Mouse (Mus musculus) lung, embryonic 16.5 days (tissue): ENCODE data around the gene Lipn. TPM values are rescaled to one million over a fixed set of nuclear protein-coding genes. Genes with fewer than 3 reads are reported as not detected.

Experiments
- ATAC-seq: fragments of 200-750 bp; cut with Nextera tagmentation; 2 replicates; pipeline ENCODE4 v1.8.0; 2017; ENCODE audit warnings: low read depth, mild to moderate bottlenecking, moderate library complexity
- H3K27ac ChIP-seq: fragments of 300-500 bp; sonication (generic); 2 replicates; pipeline ENCODE4 v1.5.1; 2014; ENCODE audit warnings: mild to moderate bottlenecking, control low read depth, low read length
- H3K27me3 ChIP-seq: fragments of 300-500 bp; sonication (generic); 2 replicates; pipeline ENCODE4 v1.6.1; 2014; ENCODE audit warnings: low read depth, low read length, mixed read lengths; ENCODE audit not compliant: control insufficient read depth, insufficient read depth
- H3K36me3 ChIP-seq: fragments of 300-500 bp; sonication (generic); 2 replicates; pipeline ENCODE4 v1.6.1; 2014; ENCODE audit warnings: low read length; ENCODE audit not compliant: control insufficient read depth, insufficient read depth
- H3K4me1 ChIP-seq: fragments of 300-500 bp; sonication (generic); replicated peaks from 2 replicates; pipeline ENCODE4 v1.6.1; 2014; ENCODE audit warnings: low read length, mixed read lengths; ENCODE audit not compliant: control insufficient read depth, insufficient read depth
- H3K4me2 ChIP-seq: fragments of 300-500 bp; sonication (generic); 2 replicates; pipeline ENCODE4 v1.6.1; 2014; ENCODE audit warnings: low read depth, low read length, control low read depth
- H3K4me3 ChIP-seq: fragments of 300-500 bp; sonication (generic); 2 replicates; pipeline ENCODE4 v1.5.1; 2014; ENCODE audit warnings: mild to moderate bottlenecking, low read length, control low read depth
- H3K9ac ChIP-seq: fragments of 300-500 bp; sonication (generic); 2 replicates; pipeline ENCODE4 v1.6.1; 2014; ENCODE audit warnings: low read length, control low read depth
- H3K9me3 ChIP-seq: fragments of 300-500 bp; sonication (generic); 2 replicates; pipeline ENCODE4 v1.6.1; 2016; ENCODE audit warnings: low read length; ENCODE audit not compliant: control insufficient read depth
- WGBS: fragments of 180-500 bp; shearing (Covaris S2); extraction: QIAGEN DNeasy Blood & Tissue Kit; methylation state at CpG from one replicate; pipeline ENCODE4 v1.1.7; 2014; 5-methylcytosine and 5-hydroxymethylcytosine counted together
- polyA plus RNA-seq: library from polyadenylated mRNA; unstranded; fragments of >200 nt; fragmentation: Nextera tagmentation; extraction: Ambion mirVana; gene quantifications from 2 replicates; pipeline ENCODE4 v1.2.1, GENCODE M21; 2015

The Lipn gene
- not detected in 2 replicates for polyA plus RNA-seq

DNA sequence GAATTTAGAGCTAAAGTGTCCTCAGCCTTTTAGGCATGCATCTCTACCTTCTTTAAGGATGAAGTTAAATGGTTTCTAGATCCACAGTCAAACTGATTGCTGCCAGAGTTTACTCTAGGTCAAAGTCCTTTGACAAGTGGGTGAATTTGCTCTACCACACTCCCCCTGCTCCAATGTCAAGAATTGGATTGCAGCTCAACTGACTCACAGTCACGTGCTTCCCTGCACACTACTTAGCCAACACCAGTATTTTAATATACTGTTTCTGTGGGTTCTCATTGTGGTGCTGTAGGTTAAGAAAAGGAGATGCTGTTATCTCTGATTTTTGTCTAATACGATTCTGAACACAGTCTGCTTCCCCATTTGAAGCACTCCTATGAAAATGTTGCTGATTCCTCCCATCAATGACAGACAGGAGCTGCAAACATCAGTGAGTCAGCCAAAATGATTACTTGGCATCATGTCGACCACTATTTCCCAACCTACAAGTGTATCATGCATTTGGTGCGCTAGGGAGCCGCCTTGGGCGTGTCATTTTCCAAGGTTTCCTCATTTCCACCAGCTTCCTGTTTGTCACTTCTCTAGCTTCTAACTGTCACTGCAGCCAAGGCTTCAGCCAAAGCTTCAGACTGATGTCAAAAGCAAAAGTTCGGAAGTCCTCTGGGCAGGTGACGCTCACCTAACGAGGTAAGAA, at the start of gene Lipn:
TSS of gene Lipn (plus strand) at position 580 of the 694 bp plus-strand sequence.
- no peak within 1 kb of the TSS for H3K4me2 ChIP-seq
- ATAC-seq, result no peak
- H3K9ac ChIP-seq, result no peak within 1 kb of the TSS
- no peaks in the 10 kb centered on the region for H3K36me3 ChIP-seq
- H3K27me3 ChIP-seq, result no peaks in the 10 kb centered on the region
- no peak within 1 kb of the TSS for H3K4me3 ChIP-seq
- H3K4me1 ChIP-seq, result no peaks in the 10 kb centered on the region
- WGBS, result 83% methylated on average over 9 of the region's 9 CpGs
- H3K9me3 ChIP-seq, result no peaks in the 10 kb centered on the region
- no peak within 1 kb of the TSS for H3K27ac ChIP-seq

- no peak for ATAC-seq
- H3K27me3 ChIP-seq, result no peaks in the 10 kb centered on the region
- 85% methylated on average over 11 of the region's 11 CpGs for WGBS
- no peak overlapping the region for H3K4me2 ChIP-seq
- no peak overlapping the region for H3K27ac ChIP-seq
- no peaks in the 10 kb centered on the region for H3K36me3 ChIP-seq
- H3K9ac ChIP-seq, result no peak overlapping the region
- no peaks in the 10 kb centered on the region for H3K4me1 ChIP-seq
- H3K4me3 ChIP-seq, result no peak overlapping the region
- no peaks in the 10 kb centered on the region for H3K9me3 ChIP-seq
Measured at GRCm38 (mm10) chr19:34021440-34022172, 45.6 kb upstream of the Lipn start.

DNA sequence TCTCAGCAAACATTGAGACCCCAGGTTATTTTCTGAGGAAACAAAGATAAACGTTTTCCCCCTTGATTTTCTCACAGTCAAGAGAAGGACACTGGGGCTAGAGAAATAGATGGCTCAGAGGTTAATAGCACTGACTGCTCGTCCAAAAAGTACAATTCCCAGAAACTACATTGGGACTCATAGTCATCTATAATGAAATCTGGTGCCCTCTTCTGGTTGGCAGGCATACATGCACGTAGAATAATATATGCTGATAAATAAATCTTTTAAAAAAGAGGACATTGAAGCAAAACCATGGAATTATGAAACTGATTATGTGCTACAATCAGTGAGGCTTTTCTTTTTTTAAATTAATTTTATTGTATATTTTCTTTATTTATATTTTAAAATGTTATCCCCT, 44.4 kb upstream of the Lipn start:
- Histone ChIP-seq H3K27me3 (no peaks in the 10 kb centered on the region), H3K9ac (no peak overlapping the region), H3K36me3 (no peaks in the 10 kb centered on the region), H3K4me1 (no peaks in the 10 kb centered on the region), H3K4me3 (no peak overlapping the region), H3K27ac (no peak overlapping the region), H3K9me3 (no peaks in the 10 kb centered on the region), H3K4me2 (no peak overlapping the region)
- WGBS, result 36% methylated on average over 3 of the region's 3 CpGs
- ATAC-seq, result no peak

DNA sequence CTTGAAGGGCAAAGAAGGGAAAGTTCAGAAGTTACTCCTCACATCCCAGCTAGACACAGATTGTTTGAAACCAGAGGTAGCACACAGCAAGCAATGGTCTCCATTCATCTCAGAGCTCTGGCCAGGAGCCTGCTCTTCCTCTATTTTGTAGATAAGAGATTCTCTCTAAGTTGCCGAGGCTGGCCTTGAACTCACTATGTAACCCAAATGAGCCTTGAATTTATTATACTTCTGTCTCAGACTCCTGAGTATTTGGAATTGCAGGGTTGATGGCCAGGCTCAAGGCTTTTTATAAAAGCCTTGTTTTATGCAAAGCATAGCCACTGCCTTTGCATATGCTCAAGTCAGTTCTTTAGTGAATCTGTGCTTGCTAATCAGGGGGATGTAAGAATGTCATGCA, 27.4 kb upstream of the Lipn start:
- no peaks in the 10 kb centered on the region for H3K9me3 ChIP-seq
- WGBS, result 57% methylated on average over 1 of the region's 1 CpGs
- H3K4me1 ChIP-seq, result no peaks in the 10 kb centered on the region
- H3K36me3 ChIP-seq, result no peaks in the 10 kb centered on the region
- ATAC-seq, result no peak
- H3K27me3 ChIP-seq, result no peaks in the 10 kb centered on the region
- H3K9ac ChIP-seq, result no peak overlapping the region
- H3K4me2 ChIP-seq, result no peak overlapping the region
- H3K4me3 ChIP-seq, result no peak overlapping the region
- H3K27ac ChIP-seq, result no peak overlapping the region

GRCm38 (mm10) chr19:34043008-34043407, 24.1 kb upstream of the Lipn start:
- ATAC-seq, result no peak
- no peaks in the 10 kb centered on the region for H3K9me3 ChIP-seq
- no peak overlapping the region for H3K4me3 ChIP-seq
- WGBS, result 66% methylated on average over 6 of the region's 6 CpGs
- no peaks in the 10 kb centered on the region for H3K36me3 ChIP-seq
- no peak overlapping the region for H3K9ac ChIP-seq
- H3K27ac ChIP-seq, result no peak overlapping the region
- H3K4me2 ChIP-seq, result no peak overlapping the region
- no peaks in the 10 kb centered on the region for H3K27me3 ChIP-seq
- H3K4me1 ChIP-seq, result no peaks in the 10 kb centered on the region

DNA sequence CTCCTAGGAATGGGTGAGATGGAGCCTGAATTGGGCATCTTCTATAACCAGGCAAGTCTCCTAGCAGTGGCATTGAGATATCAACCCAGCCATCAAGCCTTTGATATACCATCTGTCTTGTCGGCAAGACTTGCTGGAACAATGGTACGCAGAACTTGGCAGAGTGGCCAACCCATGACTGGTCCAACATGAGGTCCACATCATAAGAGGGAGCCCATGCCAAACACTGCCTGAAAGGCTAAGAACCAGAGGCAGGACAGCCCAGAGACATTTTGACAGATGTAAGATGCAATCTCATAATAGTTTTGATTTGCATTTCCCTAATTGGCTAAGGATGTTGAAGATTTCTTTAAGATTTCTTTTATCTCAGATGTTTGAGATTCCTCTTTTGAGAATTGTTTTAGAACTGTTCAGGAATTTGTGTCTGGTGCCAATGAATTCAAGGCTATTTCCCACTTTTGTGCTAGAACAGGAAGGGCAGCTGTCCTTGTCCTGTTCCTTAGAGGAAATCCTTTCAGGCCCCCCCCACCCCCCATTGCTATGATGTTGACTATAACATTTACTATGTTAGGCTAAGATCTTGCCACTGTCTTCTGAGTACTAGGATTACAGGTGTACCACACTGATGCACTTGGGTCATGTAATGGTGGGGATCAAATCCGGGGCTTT, 17.7 kb upstream of the Lipn start:
- H3K27ac ChIP-seq, result no peak overlapping the region
- no peak overlapping the region for H3K9ac ChIP-seq
- H3K4me3 ChIP-seq, result no peak overlapping the region
- ATAC-seq, result no peak
- no peaks in the 10 kb centered on the region for H3K36me3 ChIP-seq
- no peaks in the 10 kb centered on the region for H3K27me3 ChIP-seq
- H3K9me3 ChIP-seq, result no peaks in the 10 kb centered on the region
- H3K4me1 ChIP-seq, result no peaks in the 10 kb centered on the region
- H3K4me2 ChIP-seq, result no peak overlapping the region
- 74% methylated on average over 3 of the region's 3 CpGs for WGBS

DNA sequence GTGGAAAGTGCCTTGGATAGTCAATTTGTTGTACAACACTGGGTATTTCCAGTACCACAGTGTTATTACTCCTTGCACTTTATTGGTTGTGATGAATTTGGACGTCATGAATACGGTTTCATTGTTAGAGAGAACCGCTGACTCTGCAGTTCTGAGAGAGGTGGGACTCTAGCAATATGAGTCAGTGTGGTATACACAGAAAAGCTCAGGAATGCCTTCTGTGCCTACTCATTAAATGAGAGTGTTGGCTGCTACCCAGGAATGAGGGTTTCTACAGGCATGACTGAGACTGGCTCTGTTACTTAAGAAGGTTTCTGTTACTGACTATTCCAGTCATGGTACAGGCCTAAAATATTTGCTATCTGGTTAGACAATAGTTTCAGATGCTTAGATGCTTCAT, 15.7 kb upstream of the Lipn start:
- no peak for ATAC-seq
- 72% methylated on average over 3 of the region's 3 CpGs for WGBS
- no peaks in the 10 kb centered on the region for H3K27me3 ChIP-seq

DNA sequence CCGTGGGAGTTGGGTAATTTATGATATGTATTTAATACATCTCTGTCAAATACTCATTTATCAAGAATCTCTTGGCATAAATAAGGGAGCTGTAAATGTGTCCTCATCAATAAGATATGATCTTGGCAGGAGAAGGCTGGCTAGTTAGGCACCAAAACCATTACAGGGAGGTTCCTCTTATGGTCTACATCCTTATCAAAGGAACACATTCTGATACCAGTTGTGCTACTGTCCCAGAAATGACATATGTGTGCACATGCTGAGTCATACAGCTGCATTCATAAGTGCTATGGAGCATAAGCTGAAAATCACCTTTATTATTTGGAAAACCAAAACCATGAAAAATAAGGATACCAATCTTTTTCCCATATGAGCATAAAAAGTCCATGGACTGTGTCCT, 3.6 kb upstream of the Lipn start:
- Histone ChIP-seq H3K36me3 (no peaks in the 10 kb centered on the region), H3K9me3 (no peaks in the 10 kb centered on the region), H3K27ac (no peak overlapping the region), H3K9ac (no peak overlapping the region), H3K4me3 (no peak overlapping the region), H3K4me1 (no peaks in the 10 kb centered on the region), H3K4me2 (no peak overlapping the region), H3K27me3 (no peaks in the 10 kb centered on the region)
- WGBS, result 46% methylated on average over 1 of the region's 1 CpGs
- ATAC-seq, result no peak

More for the DNA sequence above, 15.7 kb upstream of the Lipn start:
- no peaks in the 10 kb centered on the region for H3K4me1 ChIP-seq
- no peaks in the 10 kb centered on the region for H3K36me3 ChIP-seq
- no peak overlapping the region for H3K27ac ChIP-seq
- H3K9me3 ChIP-seq, result no peaks in the 10 kb centered on the region
- H3K9ac ChIP-seq, result no peak overlapping the region
- no peak overlapping the region for H3K4me2 ChIP-seq
- H3K4me3 ChIP-seq, result no peak overlapping the region

GRCm38 (mm10) chr19:34064059-34064458, 3.1 kb upstream of the Lipn start:
- ATAC-seq, result no peak
- Histone ChIP-seq H3K4me1 (no peaks in the 10 kb centered on the region), H3K9me3 (no peaks in the 10 kb centered on the region), H3K9ac (no peak overlapping the region), H3K27ac (no peak overlapping the region), H3K4me2 (no peak overlapping the region), H3K27me3 (no peaks in the 10 kb centered on the region), H3K36me3 (no peaks in the 10 kb centered on the region), H3K4me3 (no peak overlapping the region)
- 77% methylated on average over 4 of the region's 4 CpGs for WGBS
